Mouse (Mus musculus): ENCODE results near the gene Mgat1.
"Not testable (repeated sequence)": the region's sequence is repeated elsewhere in the genome, so short reads cannot be mapped to it uniquely, and the experiment has no call there.

Gene Mgat1

GRCm38 (mm10) chr11:49243727-49244594 lies at the start of gene Mgat1:
Mgat1 (plus strand) TSS chr11:49244191.
- peak; percentile 98 for DNase-seq

DNA sequence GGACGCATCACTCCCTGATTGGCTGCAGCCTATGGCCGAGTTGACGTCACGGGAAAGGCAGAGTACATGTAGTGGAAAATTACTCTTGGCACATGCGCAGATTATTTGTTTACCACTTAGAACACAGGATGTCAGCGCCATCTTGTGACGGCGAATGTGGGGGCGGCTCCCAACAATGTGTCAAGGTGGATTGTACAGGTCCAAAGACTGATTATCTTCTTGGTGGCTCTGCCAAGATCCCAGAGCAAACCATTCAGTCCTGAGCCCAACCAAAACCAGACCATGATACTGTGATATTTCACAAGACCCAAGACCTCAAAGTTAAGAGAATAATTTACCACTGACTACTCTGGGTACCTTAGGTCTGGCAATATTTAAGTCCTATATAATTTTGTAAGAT lies 49.2 kb upstream of the Mgat1 start:
- not testable (repeated sequence) for DNase-seq

DNA sequence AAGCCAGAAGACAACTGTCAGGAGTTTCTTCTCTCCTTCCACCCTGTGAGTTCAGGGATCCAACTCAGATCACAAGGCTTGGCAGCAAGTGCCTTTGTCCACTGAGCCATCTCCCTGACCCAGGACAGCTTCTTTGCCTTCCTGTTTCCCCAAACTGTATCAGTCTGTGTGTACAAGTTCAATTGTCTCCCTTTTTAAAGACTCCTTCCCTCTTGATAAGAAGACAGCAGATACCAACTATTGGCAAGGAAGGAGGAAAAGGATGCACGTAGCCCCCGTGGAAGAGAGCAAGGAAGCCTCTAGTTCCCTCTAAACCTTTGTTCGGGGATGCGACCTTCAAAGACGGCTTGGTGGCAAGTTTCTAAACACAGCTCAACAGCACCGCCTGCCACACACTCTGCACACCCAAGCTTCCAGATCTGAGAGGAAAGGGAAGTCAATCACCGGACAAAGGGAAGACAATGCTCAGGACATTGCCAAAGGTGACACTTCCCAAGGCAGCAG lies 48.1 kb upstream of the Mgat1 start:
- peak; percentile 48 for DNase-seq

GRCm38 (mm10) chr11:49200666-49201065 lies 43.3 kb upstream of the Mgat1 start:
- DNase-seq = no peak

GRCm38 (mm10) chr11:49201142-49201541 lies 42.8 kb upstream of the Mgat1 start:
- DNase-seq = no peak

DNA sequence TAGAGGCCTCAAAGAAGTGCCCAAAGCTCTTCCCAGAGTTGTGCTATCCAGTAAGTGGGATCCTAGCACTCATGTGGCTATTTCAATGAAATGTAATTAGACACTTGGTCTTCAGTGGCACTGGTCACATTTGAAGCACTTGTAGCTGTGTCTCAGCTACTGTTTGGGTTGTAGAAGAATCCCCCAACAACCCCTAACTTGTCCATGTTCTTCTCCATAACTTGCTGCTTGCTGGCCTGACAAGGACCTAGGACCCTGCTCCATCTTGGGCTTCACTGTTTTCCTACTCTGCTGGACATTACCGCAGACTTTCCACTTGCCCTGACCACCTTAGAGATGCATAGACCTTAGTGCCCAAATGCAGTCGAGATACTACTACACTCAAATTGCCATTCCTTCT lies 41.9 kb upstream of the Mgat1 start:
- no peak for DNase-seq

DNA sequence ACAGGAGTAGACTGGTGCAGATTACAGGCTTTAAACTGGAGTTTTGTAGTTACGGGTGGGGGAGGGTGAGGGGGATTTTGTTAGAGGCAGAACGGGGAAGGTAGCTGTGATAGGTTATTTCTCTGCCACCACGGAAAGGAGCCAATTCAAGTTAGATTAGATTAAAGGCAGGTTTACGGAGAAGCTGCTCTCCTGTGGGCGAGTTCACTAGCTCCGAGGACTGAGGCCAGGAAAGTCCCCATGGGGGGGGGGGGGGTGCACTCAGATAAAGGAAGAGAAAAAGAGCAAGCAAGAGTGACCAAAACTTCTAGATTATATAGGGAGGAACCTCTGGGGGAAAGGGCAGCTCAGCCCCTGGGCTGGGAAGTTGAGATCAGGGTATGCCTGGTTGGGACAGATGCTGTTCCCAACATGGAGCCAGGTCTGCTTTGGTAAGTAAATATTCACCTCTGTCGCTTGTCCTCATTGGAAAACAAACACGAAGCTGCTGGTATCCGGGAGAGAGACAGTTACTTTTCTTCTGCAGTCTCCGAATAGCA lies 41.4 kb upstream of the Mgat1 start:
- peak; percentile 43 for DNase-seq

- peak; percentile 97 for DNase-seq
Observed at GRCm38 (mm10) chr11:49203129-49203768, 40.7 kb upstream of the Mgat1 start, which contains the start of gene Zfp62. Zfp62 (plus strand) TSS chr11:49203292.

- DNase-seq = peak; percentile 55
Observed at GRCm38 (mm10) chr11:49203771-49204497, 40.1 kb upstream of the Mgat1 start.

GRCm38 (mm10) chr11:49205080-49205590 lies 38.9 kb upstream of the Mgat1 start:
- no peak for DNase-seq

- DNase-seq = no peak
Observed at GRCm38 (mm10) chr11:49207495-49207894, 36.5 kb upstream of the Mgat1 start.

- DNase-seq = no peak
Observed at GRCm38 (mm10) chr11:49212577-49212976, 31.4 kb upstream of the Mgat1 start.

DNA sequence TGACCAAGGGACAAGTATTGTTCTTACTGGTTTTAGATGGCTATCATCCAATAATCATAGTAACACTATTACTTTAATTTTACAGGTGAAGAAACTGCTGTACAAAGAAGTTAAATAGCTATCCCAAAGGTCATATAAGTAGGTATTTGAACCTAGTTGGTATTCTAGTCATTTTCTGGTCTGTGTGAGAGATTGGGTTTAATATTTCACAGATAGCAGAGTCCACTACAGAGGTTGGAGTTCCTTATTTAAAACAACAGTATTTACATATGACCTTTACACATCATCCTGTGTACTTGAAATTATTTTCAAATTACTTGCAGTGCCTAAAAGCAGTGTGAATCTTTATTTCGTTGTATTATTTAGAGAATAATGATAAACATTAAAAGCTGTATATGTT lies 30.5 kb upstream of the Mgat1 start:
- no peak for DNase-seq

DNA sequence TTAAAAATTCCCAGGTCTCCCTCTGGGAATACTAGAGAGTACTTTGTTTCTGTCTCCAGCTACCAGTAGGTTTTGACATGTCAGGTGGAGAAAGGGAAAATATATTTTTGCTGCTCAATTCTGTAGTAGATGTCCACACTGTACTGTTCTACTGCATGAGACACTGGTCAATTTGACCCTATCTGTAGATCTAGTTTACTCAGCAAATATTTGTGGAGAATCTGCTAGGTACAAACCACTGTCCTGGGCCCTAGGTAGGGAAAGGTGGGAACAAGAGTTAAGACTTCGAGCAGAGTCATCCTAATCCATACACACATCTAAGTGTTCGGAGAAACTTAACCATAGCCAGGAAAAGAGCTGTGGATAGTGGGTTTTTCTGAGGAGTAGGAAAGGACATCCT lies 24.7 kb upstream of the Mgat1 start:
- DNase-seq = no peak

- DNase-seq = no peak
Observed at GRCm38 (mm10) chr11:49224455-49224854, 19.5 kb upstream of the Mgat1 start.

- DNase-seq = no peak
Observed at GRCm38 (mm10) chr11:49232781-49233180, 11.2 kb upstream of the Mgat1 start.

DNA sequence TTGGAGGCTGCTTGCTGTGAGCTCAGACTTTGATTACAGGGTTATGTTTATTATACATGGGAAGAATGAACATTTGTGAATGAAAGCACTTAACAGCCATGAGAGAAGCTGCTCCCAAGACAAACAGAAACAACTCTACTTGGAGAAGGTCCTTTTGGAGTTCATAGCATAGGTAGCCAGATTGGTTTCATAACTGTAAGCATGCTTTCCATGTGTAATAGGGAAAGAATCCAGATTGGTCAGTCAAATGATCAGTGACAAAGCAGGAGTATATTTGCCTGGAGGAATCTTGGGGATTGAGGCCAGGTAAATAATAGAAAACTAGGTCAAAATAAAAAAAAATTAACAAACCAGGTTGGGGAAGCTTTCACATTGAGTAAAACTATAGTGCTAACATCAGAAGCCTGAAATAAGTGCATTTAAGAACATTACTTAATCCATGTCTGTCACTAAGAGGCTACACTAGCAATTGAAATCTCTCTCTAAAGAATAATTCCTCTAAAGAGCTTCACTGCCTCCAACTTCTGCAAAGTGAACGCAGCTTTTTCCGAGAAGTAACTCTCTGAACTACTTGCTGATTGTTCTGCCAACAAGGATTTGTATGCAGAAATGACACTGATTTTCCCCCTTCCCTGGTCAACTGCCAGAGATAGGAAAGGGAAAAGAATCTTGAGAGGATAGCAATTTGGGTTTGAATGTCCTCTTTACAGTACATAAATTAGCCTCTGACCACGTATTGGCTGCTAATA lies 8.4 kb upstream of the Mgat1 start:
- DNase-seq = no peak

- DNase-seq = no peak
Observed at GRCm38 (mm10) chr11:49236891-49237290, 7.1 kb upstream of the Mgat1 start.

- no peak for DNase-seq
Observed at GRCm38 (mm10) chr11:49237532-49237931, 6.5 kb upstream of the Mgat1 start.

GRCm38 (mm10) chr11:49240310-49240709 lies 3.7 kb upstream of the Mgat1 start:
- DNase-seq = no peak

DNA sequence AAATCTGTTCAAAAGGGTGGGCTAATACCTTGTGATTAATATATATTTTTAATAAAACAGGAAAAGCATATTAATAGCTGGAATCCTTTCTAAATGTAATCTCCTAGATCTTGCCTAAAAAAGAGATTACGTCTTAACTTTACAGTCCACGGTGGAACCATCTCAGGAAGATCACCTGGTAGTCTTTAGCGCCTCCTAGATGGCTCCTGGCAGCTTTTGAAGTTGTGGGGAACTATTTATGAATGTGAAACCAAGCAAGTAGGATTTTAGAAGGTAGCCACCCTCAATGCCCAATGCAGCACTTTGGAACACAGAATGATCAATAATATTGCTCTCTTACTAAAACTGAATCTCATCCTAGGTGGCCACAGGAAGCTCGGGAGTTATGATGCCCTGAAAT lies 3.1 kb upstream of the Mgat1 start:
- no peak for DNase-seq

- no peak for DNase-seq
Observed at GRCm38 (mm10) chr11:49241471-49241870, 2.5 kb upstream of the Mgat1 start.

All from kidney, postnatal 10 days (tissue).